Mouse (Mus musculus) embryonic facial prominence, embryonic 13.5 days (tissue): ENCODE measurements around the gene Slc35c2. TPM values are rescaled to one million over a fixed set of nuclear protein-coding genes. Genes with fewer than 3 reads are reported as not detected.

Experiments used
- ATAC-seq: fragments of 200-750 bp; cut with Nextera tagmentation; 2 replicates; pipeline ENCODE4 v1.8.0; 2017; ENCODE audit warnings: low read depth; ENCODE audit not compliant: insufficient number of reproducible peaks, insufficient read depth, low FRiP score, low TSS enrichment
- H3K27ac ChIP-seq: fragments of 300-500 bp; sonication (generic); 2 replicates; pipeline ENCODE4 v1.5.1; 2015; ENCODE audit warnings: moderate library complexity, mild to moderate bottlenecking, inconsistent platforms
- H3K27me3 ChIP-seq: fragments of 300-500 bp; sonication (generic); 2 replicates; pipeline ENCODE4 v1.6.1; 2015; ENCODE audit warnings: mild to moderate bottlenecking, inconsistent platforms
- H3K36me3 ChIP-seq: fragments of 300-500 bp; sonication (generic); 2 replicates; pipeline ENCODE4 v1.6.1; 2015; ENCODE audit warnings: mild to moderate bottlenecking, inconsistent platforms
- H3K4me1 ChIP-seq: fragments of 300-500 bp; sonication (generic); 2 replicates; pipeline ENCODE4 v1.6.1; 2015; ENCODE audit warnings: inconsistent platforms
- H3K4me2 ChIP-seq: fragments of 300-500 bp; sonication (generic); 2 replicates; pipeline ENCODE4 v1.6.1; 2015; ENCODE audit warnings: moderate library complexity, mild to moderate bottlenecking, inconsistent platforms
- H3K4me3 ChIP-seq: fragments of 300-500 bp; sonication (generic); 2 replicates; pipeline ENCODE4 v1.5.1; 2015; ENCODE audit warnings: mild to moderate bottlenecking, inconsistent platforms
- H3K9ac ChIP-seq: fragments of 300-500 bp; sonication (generic); 2 replicates; pipeline ENCODE4 v1.6.1; 2015; ENCODE audit warnings: mild to moderate bottlenecking, inconsistent platforms
- H3K9me3 ChIP-seq: fragments of 300-500 bp; sonication (generic); 2 replicates; pipeline ENCODE4 v1.6.1; 2016; ENCODE audit warnings: inconsistent platforms
- WGBS: fragments of 180-500 bp; shearing (Covaris S2); methylation state at CpG from one replicate; pipeline ENCODE4 v1.1.7; 2015; ENCODE audit warnings: mixed read lengths; 5-methylcytosine and 5-hydroxymethylcytosine counted together
- polyA plus RNA-seq: library from polyadenylated mRNA; unstranded; fragments of >200 nt; fragmentation: Nextera tagmentation; extraction: Ambion mirVana; gene quantifications from 2 replicates; pipeline ENCODE4 v1.2.1, GENCODE M21; 2015

The Slc35c2 gene
- 49.0 and 50.2 TPM in 2 replicates for polyA plus RNA-seq

- peak; percentile 84 for ATAC-seq
- Histone ChIP-seq H3K4me2 (peak within 1 kb of the TSS; percentile 84), H3K27me3 (no peaks in the 10 kb centered on the region), H3K9me3 (no peaks in the 10 kb centered on the region), H3K4me3 (peak within 1 kb of the TSS; percentile 77), H3K36me3 (peaks cover 44% of the 10 kb centered on the region), H3K9ac (peak within 1 kb of the TSS; percentile 81), H3K4me1 (peaks cover 25% of the 10 kb centered on the region), H3K27ac (peak within 1 kb of the TSS; percentile 87)
- 1% methylated on average over 49 of the region's 49 CpGs for WGBS
Observed at GRCm38 (mm10) chr2:165287202-165287984, at the start of gene Slc35c2. TSS of gene Slc35c2 (minus strand) at chr2:165287869.

DNA sequence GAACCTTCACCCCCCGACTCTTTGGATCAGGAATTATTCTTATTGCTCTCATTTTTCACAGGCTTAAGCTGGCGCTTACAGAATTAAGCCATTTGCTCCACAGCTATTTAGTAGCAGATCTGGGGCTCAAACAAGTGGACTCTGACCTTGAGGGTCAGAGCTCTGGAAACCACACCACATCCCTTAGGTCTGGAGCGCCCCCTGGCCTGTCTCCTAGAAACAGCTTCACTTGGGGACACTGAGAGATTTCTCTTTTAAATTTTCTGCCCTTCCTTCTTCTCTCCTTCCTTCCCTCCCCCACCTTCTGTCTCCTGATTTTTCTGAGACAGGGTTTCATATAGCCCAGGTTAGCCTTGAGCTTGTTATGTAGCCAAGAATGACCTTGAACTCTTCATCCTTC lies 49.5 kb upstream of the Slc35c2 start:
- no peaks in the 10 kb centered on the region for H3K36me3 ChIP-seq
- peaks cover 9% of the 10 kb centered on the region; the same call in 1 of the 2 replicates for H3K4me1 ChIP-seq
- H3K27ac ChIP-seq = peak overlapping the region; percentile 39; the same call in 1 of the 2 replicates
- H3K4me2 ChIP-seq = no peak overlapping the region
- ATAC-seq = no peak
- H3K9ac ChIP-seq = no peak overlapping the region
- no peak overlapping the region for H3K4me3 ChIP-seq
- H3K27me3 ChIP-seq = 0 out of 2 replicates have a peak, but pooled peaks cover 4% of the 10 kb centered on the region
- no peaks in the 10 kb centered on the region for H3K9me3 ChIP-seq
- WGBS = 26% methylated on average over 3 of the region's 3 CpGs

- WGBS = 53% methylated on average over 14 of the region's 14 CpGs
- Histone ChIP-seq H3K27me3 (peaks cover 5% of the 10 kb centered on the region; the same call in 1 of the 2 replicates), H3K27ac (no peak overlapping the region), H3K9me3 (no peaks in the 10 kb centered on the region), H3K4me3 (no peak overlapping the region), H3K36me3 (no peaks in the 10 kb centered on the region), H3K4me1 (peaks cover 9% of the 10 kb centered on the region; the same call in 1 of the 2 replicates), H3K4me2 (0 out of 2 replicates have a peak overlapping the region, but pooled peaks have one; percentile 16), H3K9ac (no peak overlapping the region)
- ATAC-seq = no peak
Observed at GRCm38 (mm10) chr2:165332610-165333210, 45.0 kb upstream of the Slc35c2 start.

GRCm38 (mm10) chr2:165329703-165330102 lies 42.0 kb upstream of the Slc35c2 start:
- 45% methylated on average over 3 of the region's 3 CpGs for WGBS
- H3K27ac ChIP-seq = no peak overlapping the region

DNA sequence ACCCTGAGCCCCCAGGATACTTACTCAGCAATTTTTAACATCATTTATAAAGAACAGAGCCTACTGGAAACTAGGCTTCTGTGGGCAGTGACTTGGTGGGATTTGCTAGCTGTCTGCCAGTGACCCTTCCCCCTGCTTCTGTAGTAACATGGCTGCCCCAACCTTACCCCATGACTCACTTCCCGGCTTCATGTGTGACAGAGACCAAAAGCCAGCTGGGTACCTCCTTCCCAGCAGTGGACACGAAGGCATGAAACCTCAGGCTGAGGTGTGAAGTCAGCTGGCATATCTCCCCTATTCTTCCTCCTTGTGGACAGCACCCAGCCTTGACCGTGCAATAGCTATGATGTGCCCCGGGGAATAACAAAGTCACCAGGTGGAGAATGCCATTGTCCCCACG lies 41.1 kb upstream of the Slc35c2 start:
- Histone ChIP-seq H3K36me3 (peaks cover under 1% of the 10 kb centered on the region; the same call in 1 of the 2 replicates), H3K9me3 (no peaks in the 10 kb centered on the region), H3K4me3 (no peak overlapping the region), H3K27me3 (peaks cover 5% of the 10 kb centered on the region; the same call in 1 of the 2 replicates), H3K4me2 (no peak overlapping the region), H3K9ac (peak overlapping the region; percentile 27; the same call in 1 of the 2 replicates), H3K27ac (no peak overlapping the region), H3K4me1 (peaks cover 35% of the 10 kb centered on the region)
- no peak for ATAC-seq
- WGBS = 77% methylated on average over 5 of the region's 5 CpGs

More at GRCm38 (mm10) chr2:165329703-165330102, 42.0 kb upstream of the Slc35c2 start:
- H3K27me3 ChIP-seq = peaks cover 5% of the 10 kb centered on the region; the same call in 1 of the 2 replicates
- H3K4me3 ChIP-seq = no peak overlapping the region
- H3K36me3 ChIP-seq = no peaks in the 10 kb centered on the region
- H3K4me2 ChIP-seq = no peak overlapping the region
- peaks cover 26% of the 10 kb centered on the region for H3K4me1 ChIP-seq
- no peak overlapping the region for H3K9ac ChIP-seq
- no peak for ATAC-seq
- H3K9me3 ChIP-seq = no peaks in the 10 kb centered on the region

DNA sequence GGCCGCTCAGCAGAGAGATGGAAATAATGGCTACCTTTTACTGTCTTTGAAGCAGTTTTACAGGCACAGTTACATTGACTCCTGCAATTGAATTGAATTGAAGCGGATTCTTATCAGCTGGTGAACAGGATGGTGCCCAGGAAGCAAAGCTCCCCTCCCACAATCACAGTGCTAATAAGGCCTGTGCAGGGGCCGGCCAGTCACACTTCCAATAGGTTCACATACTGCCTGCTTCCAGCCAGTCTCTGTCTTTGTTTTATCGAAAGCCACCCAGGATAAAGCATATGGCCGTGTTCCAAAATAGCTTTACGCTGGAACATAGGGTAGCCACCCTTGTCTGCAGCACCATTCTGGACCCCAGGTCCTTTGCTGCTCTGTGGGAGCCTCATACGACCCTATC lies 39.7 kb upstream of the Slc35c2 start:
- ATAC-seq = no peak
- Histone ChIP-seq H3K4me1 (peaks cover 36% of the 10 kb centered on the region), H3K36me3 (peaks cover 3% of the 10 kb centered on the region; the same call in 1 of the 2 replicates), H3K9me3 (no peaks in the 10 kb centered on the region), H3K9ac (peak overlapping the region; percentile 76; the same call in 1 of the 2 replicates), H3K4me3 (peak overlapping the region; percentile 94; the same call in 1 of the 2 replicates), H3K27ac (no peak overlapping the region), H3K4me2 (peak overlapping the region; percentile 91), H3K27me3 (peaks cover 5% of the 10 kb centered on the region; the same call in 1 of the 2 replicates)
- 55% methylated on average over 7 of the region's 7 CpGs for WGBS

GRCm38 (mm10) chr2:165326304-165327190 lies 38.9 kb upstream of the Slc35c2 start, which contains the start of gene Elmo2:
TSS of gene Elmo2 (minus strand) at chr2:165326479.
- Histone ChIP-seq H3K27ac (peak within 1 kb of the TSS; percentile 82), H3K36me3 (peaks cover 7% of the 10 kb centered on the region; the same call in 1 of the 2 replicates)
- peak; percentile 96 for ATAC-seq

DNA sequence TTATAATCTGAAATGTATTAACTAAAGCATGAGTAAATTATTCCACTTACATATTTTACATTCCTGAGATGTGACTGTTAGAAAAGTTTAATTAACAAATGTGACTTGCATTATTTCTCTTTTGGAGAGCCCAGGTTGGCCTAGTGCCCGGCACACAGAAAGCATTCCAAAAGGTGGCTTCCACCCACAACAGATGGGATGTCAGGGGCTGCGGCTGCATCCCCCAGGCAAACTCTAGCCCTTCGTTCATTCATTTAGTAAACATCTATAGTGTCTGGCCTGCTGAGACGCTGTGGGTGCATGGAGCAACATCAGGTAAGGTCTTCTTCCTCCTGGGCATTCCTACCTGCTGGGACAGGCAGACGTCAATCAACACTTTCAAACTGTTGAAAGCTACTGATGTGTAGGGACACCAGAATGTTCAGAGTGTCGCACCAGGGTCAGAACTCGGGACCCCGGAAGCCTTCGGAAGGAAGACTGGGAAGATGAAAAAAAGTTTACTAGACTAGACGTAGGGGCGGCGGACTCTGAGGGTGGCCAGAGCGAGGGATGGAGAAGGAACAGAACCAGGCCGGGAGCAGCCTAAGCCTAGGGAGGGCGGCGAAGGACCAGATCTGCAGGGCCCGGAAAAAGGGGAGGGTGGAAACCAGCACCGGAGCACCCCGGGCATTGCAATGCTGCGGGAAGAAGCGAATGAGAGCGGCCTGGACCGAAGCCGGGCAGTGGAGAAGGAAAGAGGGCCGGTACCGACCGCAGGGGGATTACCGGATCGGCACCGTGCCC lies 38.0 kb upstream of the Slc35c2 start:
- WGBS = under 1% methylated on average over 30 of the region's 30 CpGs
- peaks cover 5% of the 10 kb centered on the region; the same call in 1 of the 2 replicates for H3K27me3 ChIP-seq
- H3K27ac ChIP-seq = peak overlapping the region; percentile 80
- H3K4me2 ChIP-seq = peak overlapping the region; percentile 75
- H3K36me3 ChIP-seq = peaks cover 7% of the 10 kb centered on the region; the same call in 1 of the 2 replicates
- H3K9ac ChIP-seq = peak overlapping the region; percentile 94
- ATAC-seq = peak; percentile 4; the same call in 1 of the 2 replicates
- peaks cover 53% of the 10 kb centered on the region for H3K4me1 ChIP-seq
- H3K4me3 ChIP-seq = peak overlapping the region; percentile 94
- no peaks in the 10 kb centered on the region for H3K9me3 ChIP-seq

More at GRCm38 (mm10) chr2:165326304-165327190, 38.9 kb upstream of the Slc35c2 start, which contains the start of gene Elmo2:
- peak within 1 kb of the TSS; percentile 91 for H3K4me2 ChIP-seq
- H3K4me3 ChIP-seq = peak within 1 kb of the TSS; percentile 94
- peaks cover 5% of the 10 kb centered on the region; the same call in 1 of the 2 replicates for H3K27me3 ChIP-seq
- peaks cover 44% of the 10 kb centered on the region for H3K4me1 ChIP-seq
- H3K9me3 ChIP-seq = no peaks in the 10 kb centered on the region
- under 1% methylated on average over 55 of the region's 55 CpGs for WGBS
- H3K9ac ChIP-seq = peak within 1 kb of the TSS; percentile 94

- Histone ChIP-seq H3K9ac (peak overlapping the region; percentile 51), H3K36me3 (peaks cover 7% of the 10 kb centered on the region; the same call in 1 of the 2 replicates), H3K4me1 (peaks cover 66% of the 10 kb centered on the region), H3K27ac (no peak overlapping the region), H3K4me3 (peak overlapping the region; percentile 94), H3K4me2 (peak overlapping the region; percentile 75), H3K9me3 (no peaks in the 10 kb centered on the region), H3K27me3 (peaks cover 3% of the 10 kb centered on the region; the same call in 1 of the 2 replicates)
- no peak for ATAC-seq
- WGBS = 30% methylated on average over 5 of the region's 5 CpGs
Observed at GRCm38 (mm10) chr2:165323928-165324327, 36.3 kb upstream of the Slc35c2 start.

GRCm38 (mm10) chr2:165323484-165323883 lies 35.8 kb upstream of the Slc35c2 start:
- Histone ChIP-seq H3K4me2 (peak overlapping the region; percentile 75), H3K27ac (no peak overlapping the region; the same call in 1 of the 2 replicates), H3K9me3 (no peaks in the 10 kb centered on the region), H3K27me3 (no peaks in the 10 kb centered on the region), H3K4me3 (no peak overlapping the region), H3K9ac (no peak overlapping the region), H3K4me1 (peaks cover 71% of the 10 kb centered on the region), H3K36me3 (peaks cover 7% of the 10 kb centered on the region; the same call in 1 of the 2 replicates)
- 75% methylated on average over 5 of the region's 5 CpGs for WGBS
- ATAC-seq = no peak
